Mouse (Mus musculus): ENCODE results near the gene Kcnip4. TPM values are rescaled to one million over a fixed set of nuclear protein-coding genes. Genes with fewer than 3 reads are reported as not detected.

Gene Kcnip4
- polyA plus RNA-seq, 1 experiment = not detected

DNA sequence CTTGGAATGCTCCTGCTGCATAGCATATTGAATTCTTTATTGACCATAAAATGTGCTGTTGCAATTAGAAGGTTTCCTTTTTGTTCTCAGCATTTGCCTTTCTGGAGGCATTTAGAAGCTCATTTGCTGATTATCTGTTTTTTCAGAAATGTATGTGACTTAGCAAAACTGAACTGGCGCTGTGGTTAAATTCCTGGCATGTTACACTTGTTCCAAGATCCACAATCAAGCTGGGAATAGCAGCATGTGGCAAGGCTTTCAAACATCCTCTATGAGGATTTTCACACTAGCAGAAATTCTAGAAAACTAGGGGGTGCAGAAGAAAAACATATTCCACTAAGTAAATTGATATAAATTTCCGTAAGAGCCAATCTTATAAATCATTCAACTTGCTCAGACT lies 187.5 kb downstream of the Kcnip4 start:
- H3K27me3 ChIP-seq (ENCODE audit: control insufficient read depth, insufficient read depth, low read length) = no peaks in the 10 kb centered on the region
- WGBS = 77% methylated on average over 2 of the region's 2 CpGs
- H3K4me1 ChIP-seq (ENCODE audit: control insufficient read depth, insufficient read depth, insufficient read length, low read length) = no peaks in the 10 kb centered on the region
- no peak overlapping the region for H3K27ac ChIP-seq (ENCODE audit: insufficient read depth, low read depth, low read length)
- no peaks in the 10 kb centered on the region for H3K36me3 ChIP-seq (ENCODE audit: control insufficient read depth, insufficient read depth, low read length)
- no peak overlapping the region for H3K4me3 ChIP-seq (ENCODE audit: low read depth, low read length)
- TF ChIP-seq CTCF (IDR thresholded peaks at IDR 0.05; ENCODE audit: extremely low read depth, insufficient read length, insufficient replicate concordance, low read depth, low read length) (no peak), POLR2A (IDR thresholded peaks at IDR 0.05; ENCODE audit: low read depth, low read length) (no peak)

DNA sequence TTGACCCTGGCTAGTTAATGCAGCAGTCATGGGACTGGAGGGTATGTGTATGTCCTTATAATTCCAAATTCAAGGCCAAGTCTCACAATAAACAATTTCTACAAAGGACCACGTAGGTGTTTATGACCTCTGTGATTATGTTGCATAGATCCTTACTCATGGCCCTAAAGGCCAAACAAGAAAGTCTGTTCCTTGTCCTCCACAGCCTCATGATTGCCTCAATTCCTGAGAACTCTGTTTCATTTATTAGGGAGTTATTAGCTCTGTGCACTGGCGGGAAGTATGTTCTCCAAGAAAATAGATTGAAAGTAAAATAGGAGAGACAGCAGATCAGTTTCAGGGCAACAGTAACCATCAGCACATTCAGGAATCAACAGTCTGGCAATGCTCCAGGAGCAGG lies 191.6 kb downstream of the Kcnip4 start:
- Histone ChIP-seq H3K4me3 (ENCODE audit: low read depth, low read length) (no peak overlapping the region), H3K27me3 (ENCODE audit: control insufficient read depth, insufficient read depth, low read length) (no peaks in the 10 kb centered on the region), H3K36me3 (ENCODE audit: control insufficient read depth, insufficient read depth, low read length) (no peaks in the 10 kb centered on the region), H3K27ac (ENCODE audit: insufficient read depth, low read depth, low read length) (no peak overlapping the region), H3K4me1 (ENCODE audit: control insufficient read depth, insufficient read depth, insufficient read length, low read length) (no peaks in the 10 kb centered on the region)
- WGBS = 47% methylated on average over 2 of the region's 2 CpGs
- TF ChIP-seq CTCF (IDR thresholded peaks at IDR 0.05; ENCODE audit: extremely low read depth, insufficient read length, insufficient replicate concordance, low read depth, low read length) (no peak), POLR2A (IDR thresholded peaks at IDR 0.05; ENCODE audit: low read depth, low read length) (no peak)

DNA sequence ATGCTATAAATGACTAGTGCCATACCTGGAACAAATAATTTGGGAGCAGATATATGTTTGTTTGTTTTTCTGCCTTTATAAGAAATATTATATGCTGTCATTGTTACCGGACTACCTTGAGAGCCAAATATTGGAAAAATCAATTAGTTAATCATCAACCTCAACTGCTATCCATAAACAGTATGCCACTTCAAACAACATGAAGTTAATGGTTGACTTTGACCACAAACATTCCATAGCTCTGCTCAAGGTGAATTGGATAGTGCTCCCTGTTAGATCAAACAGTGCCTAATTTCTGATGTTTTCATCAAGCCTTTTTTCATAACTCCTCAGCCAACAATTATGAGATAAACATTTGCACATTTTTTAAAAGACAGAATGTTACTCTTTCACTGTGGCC lies 195.7 kb downstream of the Kcnip4 start:
- H3K27ac ChIP-seq (ENCODE audit: insufficient read depth, low read depth, low read length) = no peak overlapping the region
- no peaks in the 10 kb centered on the region for H3K36me3 ChIP-seq (ENCODE audit: control insufficient read depth, insufficient read depth, low read length)
- TF ChIP-seq POLR2A (IDR thresholded peaks at IDR 0.05; ENCODE audit: low read depth, low read length) (no peak), CTCF (IDR thresholded peaks at IDR 0.05; ENCODE audit: extremely low read depth, insufficient read length, insufficient replicate concordance, low read depth, low read length) (no peak)
- H3K4me3 ChIP-seq (ENCODE audit: low read depth, low read length) = no peak overlapping the region
- H3K4me1 ChIP-seq (ENCODE audit: control insufficient read depth, insufficient read depth, insufficient read length, low read length) = no peaks in the 10 kb centered on the region
- H3K27me3 ChIP-seq (ENCODE audit: control insufficient read depth, insufficient read depth, low read length) = no peaks in the 10 kb centered on the region
- 27% methylated on average over 1 of the region's 1 CpGs for WGBS

DNA sequence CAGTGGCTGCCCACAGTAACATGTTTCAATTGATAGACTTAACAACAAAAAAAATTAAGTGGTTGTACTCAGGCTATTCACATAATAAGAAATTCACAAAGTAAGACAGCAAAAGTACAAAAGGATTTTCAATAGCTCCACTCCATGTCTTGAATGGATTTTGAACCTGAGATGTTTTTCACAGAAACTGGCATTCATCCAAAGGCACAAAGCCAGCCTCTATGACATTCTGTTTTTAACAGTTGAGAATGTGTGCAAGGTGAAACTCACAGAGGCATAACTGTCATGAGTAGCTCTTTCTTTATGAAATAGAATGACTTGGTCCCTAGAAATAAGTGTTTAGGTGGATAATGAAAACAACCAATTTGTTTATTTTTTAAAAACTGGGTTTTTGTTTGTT lies 206.0 kb downstream of the Kcnip4 start:
- Histone ChIP-seq H3K27me3 (ENCODE audit: control insufficient read depth, insufficient read depth, low read length) (no peaks in the 10 kb centered on the region), H3K4me3 (ENCODE audit: low read depth, low read length) (no peak overlapping the region), H3K27ac (ENCODE audit: insufficient read depth, low read depth, low read length) (no peak overlapping the region), H3K4me1 (ENCODE audit: control insufficient read depth, insufficient read depth, insufficient read length, low read length) (no peaks in the 10 kb centered on the region), H3K36me3 (ENCODE audit: control insufficient read depth, insufficient read depth, low read length) (no peaks in the 10 kb centered on the region)
- TF ChIP-seq CTCF (IDR thresholded peaks at IDR 0.05; ENCODE audit: extremely low read depth, insufficient read length, insufficient replicate concordance, low read depth, low read length) (no peak), POLR2A (IDR thresholded peaks at IDR 0.05; ENCODE audit: low read depth, low read length) (no peak)

DNA sequence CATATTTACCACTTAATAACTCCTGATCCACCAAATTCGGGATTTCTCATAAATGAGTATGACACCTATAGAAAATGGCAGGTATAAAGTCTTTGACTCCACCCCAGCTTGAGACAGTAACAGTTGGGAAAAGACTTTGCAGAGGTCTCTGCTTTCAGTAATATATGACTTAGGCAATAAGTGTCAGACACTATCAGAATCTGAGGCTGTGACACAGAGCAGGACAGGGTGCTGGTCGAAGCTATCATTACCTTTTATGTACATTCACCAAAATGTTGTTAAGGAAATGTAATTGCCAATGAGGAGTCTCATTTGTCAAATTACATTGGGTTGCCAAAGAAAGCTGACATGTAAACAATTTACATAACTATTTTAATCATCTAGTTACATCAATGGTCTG lies 206.8 kb downstream of the Kcnip4 start:
- Histone ChIP-seq H3K27ac (ENCODE audit: insufficient read depth, low read depth, low read length) (no peak overlapping the region), H3K36me3 (ENCODE audit: control insufficient read depth, insufficient read depth, low read length) (no peaks in the 10 kb centered on the region), H3K4me1 (ENCODE audit: control insufficient read depth, insufficient read depth, insufficient read length, low read length) (no peaks in the 10 kb centered on the region), H3K4me3 (ENCODE audit: low read depth, low read length) (no peak overlapping the region), H3K27me3 (ENCODE audit: control insufficient read depth, insufficient read depth, low read length) (no peaks in the 10 kb centered on the region)
- TF ChIP-seq POLR2A (IDR thresholded peaks at IDR 0.05; ENCODE audit: low read depth, low read length) (no peak), CTCF (IDR thresholded peaks at IDR 0.05; ENCODE audit: extremely low read depth, insufficient read length, insufficient replicate concordance, low read depth, low read length) (no peak)
- 65% methylated on average over 2 of the region's 2 CpGs for WGBS

DNA sequence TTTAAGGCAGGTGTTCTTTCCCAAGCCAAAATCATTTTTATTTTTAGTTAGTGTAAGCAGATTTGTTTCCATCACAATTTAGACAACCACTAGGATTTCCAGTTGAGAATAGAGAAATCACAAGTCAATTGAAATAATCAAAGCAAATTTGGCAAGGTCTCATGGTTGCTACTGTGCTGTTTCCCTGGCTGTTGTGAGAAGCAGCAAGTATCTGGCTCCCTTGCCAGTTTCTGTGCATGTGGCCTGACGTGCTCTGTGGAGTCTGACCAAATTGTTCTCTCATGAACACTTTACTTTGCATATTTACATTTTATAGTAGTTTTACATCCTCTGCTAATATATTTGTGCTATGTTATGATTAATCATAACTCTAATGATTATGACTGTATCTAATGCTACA lies 217.9 kb downstream of the Kcnip4 start:
- no peak overlapping the region for H3K27ac ChIP-seq (ENCODE audit: insufficient read depth, low read depth, low read length)
- no peaks in the 10 kb centered on the region for H3K36me3 ChIP-seq (ENCODE audit: control insufficient read depth, insufficient read depth, low read length)
- no peaks in the 10 kb centered on the region for H3K4me1 ChIP-seq (ENCODE audit: control insufficient read depth, insufficient read depth, insufficient read length, low read length)
- TF ChIP-seq POLR2A (IDR thresholded peaks at IDR 0.05; ENCODE audit: low read depth, low read length) (no peak), CTCF (IDR thresholded peaks at IDR 0.05; ENCODE audit: extremely low read depth, insufficient read length, insufficient replicate concordance, low read depth, low read length) (no peak)
- no peaks in the 10 kb centered on the region for H3K27me3 ChIP-seq (ENCODE audit: control insufficient read depth, insufficient read depth, low read length)
- H3K4me3 ChIP-seq (ENCODE audit: low read depth, low read length) = no peak overlapping the region
- WGBS = 67% methylated on average over 1 of the region's 1 CpGs

DNA sequence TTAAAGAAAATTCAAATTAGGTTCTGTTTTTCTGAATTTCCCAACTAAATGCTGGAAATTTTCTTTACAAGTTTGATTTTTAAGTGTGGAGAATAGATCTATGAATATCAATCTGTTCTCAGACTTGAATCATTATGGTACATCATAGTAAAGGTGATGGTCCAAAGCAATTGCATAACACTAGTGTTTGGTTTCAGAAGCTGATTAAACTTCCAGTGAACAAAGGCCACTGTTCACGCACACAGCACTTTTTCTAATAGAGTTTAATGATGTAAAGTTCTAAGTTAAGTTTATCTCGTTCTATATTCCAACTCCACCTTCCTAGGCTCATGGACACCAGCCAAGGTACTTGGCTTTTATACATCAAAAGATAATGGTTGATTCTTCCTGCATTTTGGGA lies 219.4 kb downstream of the Kcnip4 start:
- Histone ChIP-seq H3K27ac (ENCODE audit: insufficient read depth, low read depth, low read length) (no peak overlapping the region), H3K27me3 (ENCODE audit: control insufficient read depth, insufficient read depth, low read length) (no peaks in the 10 kb centered on the region), H3K4me1 (ENCODE audit: control insufficient read depth, insufficient read depth, insufficient read length, low read length) (no peaks in the 10 kb centered on the region), H3K4me3 (ENCODE audit: low read depth, low read length) (no peak overlapping the region), H3K36me3 (ENCODE audit: control insufficient read depth, insufficient read depth, low read length) (no peaks in the 10 kb centered on the region)
- WGBS = 26% methylated on average over 2 of the region's 2 CpGs
- TF ChIP-seq CTCF (IDR thresholded peaks at IDR 0.05; ENCODE audit: extremely low read depth, insufficient read length, insufficient replicate concordance, low read depth, low read length) (no peak), POLR2A (IDR thresholded peaks at IDR 0.05; ENCODE audit: low read depth, low read length) (no peak)

DNA sequence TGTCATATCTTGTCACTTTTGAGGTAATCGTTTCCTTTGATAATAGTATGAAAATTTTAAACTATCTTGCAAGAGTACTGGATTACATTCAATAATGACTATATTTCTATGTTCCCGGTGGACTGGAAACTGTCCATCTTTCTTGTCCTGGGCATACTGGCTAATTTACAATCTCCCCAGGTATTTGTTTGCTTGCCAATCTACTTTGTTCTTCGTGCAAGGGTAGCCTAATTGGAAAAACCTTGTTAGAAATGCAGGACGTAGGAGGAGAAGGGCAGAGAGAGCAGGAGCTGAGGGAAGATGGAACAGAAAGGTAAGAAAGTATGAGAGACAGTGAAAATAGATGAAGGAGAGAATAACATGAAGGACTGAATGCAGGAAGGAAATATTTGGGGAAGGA lies 226.1 kb downstream of the Kcnip4 start:
- WGBS = 73% methylated on average over 4 of the region's 4 CpGs
- TF ChIP-seq POLR2A (IDR thresholded peaks at IDR 0.05; ENCODE audit: low read depth, low read length) = no peak
- TF ChIP-seq CTCF (IDR thresholded peaks at IDR 0.05; ENCODE audit: extremely low read depth, insufficient read length, insufficient replicate concordance, low read depth, low read length) = no peak
- Histone ChIP-seq H3K27me3 (ENCODE audit: control insufficient read depth, insufficient read depth, low read length) (no peaks in the 10 kb centered on the region), H3K4me3 (ENCODE audit: low read depth, low read length) (no peak overlapping the region), H3K36me3 (ENCODE audit: control insufficient read depth, insufficient read depth, low read length) (no peaks in the 10 kb centered on the region), H3K27ac (ENCODE audit: insufficient read depth, low read depth, low read length) (no peak overlapping the region), H3K4me1 (ENCODE audit: control insufficient read depth, insufficient read depth, insufficient read length, low read length) (no peaks in the 10 kb centered on the region)

All from small intestine, adult 2 months (tissue).